9 mouse cellular contexts compared by ENCODE assay signal in the genomic region with DNA sequence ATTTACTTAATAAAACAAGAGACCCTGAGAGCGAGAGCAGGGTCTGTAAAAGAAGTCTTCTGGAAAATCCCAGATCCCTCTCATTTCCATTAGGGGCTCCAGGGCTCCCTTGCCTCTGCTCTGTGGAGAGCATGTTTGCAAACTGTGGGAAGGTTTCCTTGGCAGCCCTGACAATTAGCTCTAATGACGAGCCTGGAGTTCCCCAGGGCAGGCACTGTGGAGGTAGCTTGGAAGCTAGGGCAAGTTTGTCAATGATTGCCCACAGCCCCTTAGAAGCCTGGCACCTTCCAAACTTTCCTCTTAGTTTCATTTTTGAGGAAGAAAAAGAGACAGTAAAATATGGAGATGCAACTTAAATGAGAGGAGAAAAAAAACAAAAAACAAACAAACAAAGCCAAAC. TPM values are rescaled to one million over a fixed set of nuclear protein-coding genes. Genes with fewer than 3 reads are reported as not detected.
DNase-seq lines count a peak whose midpoint lies in the region; ATAC-seq and TF ChIP-seq lines count a peak whose summit lies in the region.
"Had no signal": no experiment of that assay in that cellular context is flagged by ENCODE, and none has a peak within 500 bp of the region (broad histone marks: within the 10 kb centered on the region; RNA-seq: fewer than 3 reads in every experiment).

No protein-coding gene starts in this region.

- peaks cover 25% of the 10 kb centered on the region for H3K4me1 ChIP-seq in heart, embryonic 15.5 days (replicated peaks)
- H3K4me1 ChIP-seq in hindbrain, embryonic 16.5 days (ENCODE audit: control insufficient read depth, insufficient read depth, low read depth, low read length): peaks cover 21% of the 10 kb centered on the region
- peaks cover 36% of the 10 kb centered on the region for H3K4me1 ChIP-seq in midbrain, embryonic 13.5 days (replicated peaks)
- H3K4me1 ChIP-seq in intestine, postnatal 0 days (replicated peaks; ENCODE audit: control insufficient read depth, insufficient read depth, low read length): no peaks in the 10 kb centered on the region

- no peak for TF ChIP-seq CTCF in intestine, postnatal 0 days (IDR thresholded peaks at IDR 0.05; ENCODE audit: low read depth)

- peaks cover 17% of the 10 kb centered on the region for H3K36me3 ChIP-seq in heart, embryonic 15.5 days
- H3K36me3 ChIP-seq in hindbrain, embryonic 16.5 days (ENCODE audit: control insufficient read depth, insufficient read depth, low read length): no peaks in the 10 kb centered on the region
- H3K36me3 ChIP-seq in midbrain, embryonic 13.5 days: 0 out of 2 replicates have a peak, but pooled peaks cover 3% of the 10 kb centered on the region
- H3K36me3 ChIP-seq in intestine, postnatal 0 days (ENCODE audit: control insufficient read depth, insufficient read depth): no peaks in the 10 kb centered on the region

- no peak for ATAC-seq in heart, embryonic 15.5 days (replicated peaks; ENCODE audit: insufficient number of reproducible peaks, insufficient read depth, low FRiP score, low read depth)
- ATAC-seq in hindbrain, embryonic 16.5 days: peak; percentile 28; the same call in 1 of the 2 replicates
- no peak for ATAC-seq in midbrain, embryonic 13.5 days
- no peak for ATAC-seq in intestine, postnatal 0 days

- H3K4me2 ChIP-seq in heart, embryonic 15.5 days: peak overlapping the region; percentile 75
- peak overlapping the region; percentile 39 for H3K4me2 ChIP-seq in hindbrain, embryonic 16.5 days (ENCODE audit: low read length)
- peak overlapping the region; percentile 33 for H3K4me2 ChIP-seq in midbrain, embryonic 13.5 days (replicated peaks)
- H3K4me2 ChIP-seq in intestine, postnatal 0 days (replicated peaks; ENCODE audit: low read depth): no peak overlapping the region

- H3K9me3 ChIP-seq in heart, embryonic 15.5 days (replicated peaks): no peaks in the 10 kb centered on the region
- H3K9me3 ChIP-seq in hindbrain, embryonic 16.5 days (ENCODE audit: control insufficient read depth, low read length): no peaks in the 10 kb centered on the region
- H3K9me3 ChIP-seq in midbrain, embryonic 13.5 days: no peaks in the 10 kb centered on the region
- no peaks in the 10 kb centered on the region for H3K9me3 ChIP-seq in intestine, postnatal 0 days (ENCODE audit: control insufficient read depth)

- no peak overlapping the region for H3K4me3 ChIP-seq in heart, embryonic 15.5 days
- peak overlapping the region; percentile 7 for H3K4me3 ChIP-seq in hindbrain, embryonic 16.5 days (ENCODE audit: low read length)
- no peak overlapping the region for H3K4me3 ChIP-seq in midbrain, embryonic 13.5 days (replicated peaks)
- H3K4me3 ChIP-seq in intestine, postnatal 0 days (ENCODE audit: low read depth, low read length): no peak overlapping the region

- 52% methylated on average over 2 of the region's 2 CpGs for WGBS in heart, embryonic 15.5 days
- WGBS in hindbrain, embryonic 16.5 days: 17% methylated on average over 2 of the region's 2 CpGs
- WGBS in midbrain, embryonic 13.5 days: 14% methylated on average over 2 of the region's 2 CpGs
- 56% methylated on average over 2 of the region's 2 CpGs for WGBS in intestine, postnatal 0 days

- H3K27me3 ChIP-seq in heart, embryonic 15.5 days: no peaks in the 10 kb centered on the region
- no peaks in the 10 kb centered on the region for H3K27me3 ChIP-seq in hindbrain, embryonic 16.5 days (replicated peaks; ENCODE audit: control insufficient read depth, insufficient read depth, low read length)
- no peaks in the 10 kb centered on the region for H3K27me3 ChIP-seq in midbrain, embryonic 13.5 days
- 0 out of 2 replicates have a peak, but pooled peaks cover 4% of the 10 kb centered on the region for H3K27me3 ChIP-seq in intestine, postnatal 0 days (replicated peaks; ENCODE audit: control insufficient read depth, insufficient read depth, low read length)

- H3K27ac ChIP-seq in heart, embryonic 15.5 days: no peak overlapping the region
- H3K27ac ChIP-seq in hindbrain, embryonic 16.5 days (ENCODE audit: low read depth, low read length): peak overlapping the region; percentile 51; the same call in 1 of the 2 replicates
- 0 out of 2 replicates have a peak overlapping the region, but pooled peaks have one; percentile 32 for H3K27ac ChIP-seq in midbrain, embryonic 13.5 days
- H3K27ac ChIP-seq in intestine, postnatal 0 days (ENCODE audit: low read depth, low read length): no peak overlapping the region

- no peak overlapping the region for H3K9ac ChIP-seq in heart, embryonic 15.5 days
- H3K9ac ChIP-seq in hindbrain, embryonic 16.5 days (ENCODE audit: low read depth, low read length): no peak overlapping the region
- H3K9ac ChIP-seq in midbrain, embryonic 13.5 days (replicated peaks): no peak overlapping the region
- H3K9ac ChIP-seq in intestine, postnatal 0 days (ENCODE audit: low read depth, low read length): no peak overlapping the region

- DNase-seq in heart, adult 11 months: no peak
- DNase-seq in embryo, embryonic 10.5 days (ENCODE audit: low spot score): peak; percentile 49
- no peak for DNase-seq in urinary bladder, adult 18-20 months (ENCODE audit: low spot score in 2 of 2)
- DNase-seq in gastrocnemius, postnatal 4 days (ENCODE audit: low spot score in 2 of 2): no peak

RNA-seq across cellular contexts. Expression of gene Dzip1l, which starts 2.5 kb away (rescaled TPM):
- 14.1 and 18.0 TPM in 2 replicates for polyA plus RNA-seq in heart, embryonic 15.5 days (2015; fragmentation: Nextera tagmentation; extraction: Ambion mirVana)
- 10.0 and 10.2 TPM in 2 replicates for polyA plus RNA-seq in hindbrain, embryonic 16.5 days (2015; fragmentation: Nextera tagmentation; extraction: Ambion mirVana)
- polyA plus RNA-seq in midbrain, embryonic 13.5 days (2015; fragmentation: Nextera tagmentation; extraction: Ambion mirVana): 11.1 and 12.8 TPM in 2 replicates
- total RNA-seq in gastrocnemius, postnatal 4 days (2021): 1 to 10 TPM; 8.3 to 8.9 TPM
- 3.3 and 4.1 TPM in 2 replicates for polyA plus RNA-seq in intestine, postnatal 0 days (2015; fragmentation: Nextera tagmentation; extraction: Ambion mirVana)

RNA-seq across cellular contexts. Expression of gene A4gnt, which starts 19.5 kb away (rescaled TPM):
- polyA plus RNA-seq in heart, embryonic 15.5 days (2015; fragmentation: Nextera tagmentation; extraction: Ambion mirVana): not detected in 2 replicates
- polyA plus RNA-seq in hindbrain, embryonic 16.5 days (2015; fragmentation: Nextera tagmentation; extraction: Ambion mirVana): not detected in 2 replicates
- not detected in 2 replicates for polyA plus RNA-seq in midbrain, embryonic 13.5 days (2015; fragmentation: Nextera tagmentation; extraction: Ambion mirVana)
- not detected for total RNA-seq in gastrocnemius, postnatal 4 days (2021)
- polyA plus RNA-seq in intestine, postnatal 0 days (2015; fragmentation: Nextera tagmentation; extraction: Ambion mirVana): 0.81 and 1.0 TPM in 2 replicates
- total RNA-seq: liver, adult 2 months had no signal
- polyA plus RNA-seq: liver, adult 2 months had no signal

RNA-seq across cellular contexts. Expression of gene Dbr1, which starts 56.2 kb away (rescaled TPM):
- polyA plus RNA-seq in heart, embryonic 15.5 days (2015; fragmentation: Nextera tagmentation; extraction: Ambion mirVana): 14.0 and 19.5 TPM in 2 replicates
- 23.7 and 25.4 TPM in 2 replicates for polyA plus RNA-seq in hindbrain, embryonic 16.5 days (2015; fragmentation: Nextera tagmentation; extraction: Ambion mirVana)
- polyA plus RNA-seq in midbrain, embryonic 13.5 days (2015; fragmentation: Nextera tagmentation; extraction: Ambion mirVana): 29.1 and 32.1 TPM in 2 replicates
- total RNA-seq in gastrocnemius, postnatal 4 days (2021): 10 to 100 TPM in 1 of 2 experiments, 1 to 10 TPM in 1; 9.5 to 10.3 TPM
- polyA plus RNA-seq in intestine, postnatal 0 days (2015; fragmentation: Nextera tagmentation; extraction: Ambion mirVana): 11.6 and 12.7 TPM in 2 replicates

Comparison
In these comparisons a context has a peak if more than half of its experiments do, and no peak if none do; other contexts are left out.
1. H3K27ac ChIP-seq: peak in hindbrain, embryonic 16.5 days (single experiment) and midbrain, embryonic 13.5 days (single experiment); none in heart, embryonic 15.5 days (single experiment) and intestine, postnatal 0 days (single experiment).